Mouse (Mus musculus) CH12.LX (cell line): Measurements from ENCODE around the gene Bcl2l12. TPM values are rescaled to one million over a fixed set of nuclear protein-coding genes. Genes with fewer than 3 reads are reported as not detected.
A peak's percentile ranks its signal among the peaks of the same experiment; 100 is the strongest.

Experiments
- DNase-seq: peaks from one replicate; pipeline ENCODE4 v3.0.0-alpha.2; 2013; ENCODE audit errors: extremely low read depth
- H3K27ac ChIP-seq: 2 replicates; pipeline ENCODE4 v1.5.1; 2012; ENCODE audit warnings: low read depth, mild to moderate bottlenecking, control low read depth, moderate library complexity; ENCODE audit not compliant: insufficient read depth
- H3K27me3 ChIP-seq: replicated peaks from 2 replicates; pipeline ENCODE3; 2012; ENCODE audit warnings: inconsistent platforms
- H3K36me3 ChIP-seq, 2 experiments: replicated peaks in 1 of 2; 2 replicates each; pipeline versions ENCODE3 to v1.6.1; 2012; ENCODE audit warnings: inconsistent platforms in 1 of 2, low read length in 1 of 2, mild to moderate bottlenecking in 1 of 2, mixed read lengths in 1 of 2, moderate library complexity in 1 of 2; ENCODE audit not compliant: control insufficient read depth in 1 of 2, insufficient read depth in 1 of 2
- H3K4me1 ChIP-seq, 2 experiments: 2 replicates each; pipeline ENCODE4 v1.6.1; 2012; ENCODE audit warnings: inconsistent platforms in 1 of 2, moderate library complexity in 1 of 2; ENCODE audit not compliant: insufficient read depth in 2 of 2, control insufficient read depth in 1 of 2
- H3K4me2 ChIP-seq: 2 replicates; pipeline ENCODE4 v1.6.1; 2012; ENCODE audit warnings: low read depth, mild to moderate bottlenecking, control low read depth; ENCODE audit not compliant: poor library complexity, insufficient read depth, severe bottlenecking
- H3K4me3 ChIP-seq, 3 experiments: fragments of 150-350 bp in 1 of 3; sonication (generic) in 1 of 3; replicated peaks in 1 of 3; 2 replicates each; pipeline versions ENCODE3 to v1.5.1; 2011 to 2012; ENCODE audit warnings: low read depth in 2 of 3, low read length in 2 of 3, mild to moderate bottlenecking in 2 of 3, moderate library complexity in 2 of 3, control low read depth in 1 of 3, improper control_type of control experiment in 1 of 3, inconsistent platforms in 1 of 3, mixed read lengths in 1 of 3; ENCODE audit not compliant: poor library complexity in 1 of 3
- H3K79me2 ChIP-seq: replicated peaks from 2 replicates; pipeline ENCODE4 v1.6.1; 2012; ENCODE audit warnings: mild to moderate bottlenecking, moderate library complexity; ENCODE audit not compliant: control insufficient read depth, poor library complexity, insufficient read depth, severe bottlenecking; ENCODE audit errors: extremely low read depth
- H3K9ac ChIP-seq: 2 replicates; pipeline ENCODE4 v1.6.1; 2012; ENCODE audit warnings: low read depth, mild to moderate bottlenecking, control low read depth, moderate library complexity; ENCODE audit not compliant: insufficient read depth
- H3K9me3 ChIP-seq: replicated peaks from 2 replicates; pipeline ENCODE3; 2012; ENCODE audit warnings: low read length, inconsistent platforms, mixed read lengths
- BHLHE40 ChIP-seq: IDR thresholded peaks from 2 replicates; pipeline ENCODE4 v1.6.1; 2011; ENCODE audit warnings: mild to moderate bottlenecking, low read depth, low read length, improper control_type of control experiment
- CHD1 ChIP-seq: IDR thresholded peaks from 2 replicates; pipeline ENCODE4 v1.6.1; 2012; ENCODE audit warnings: low read depth, low read length, improper control_type of control experiment, inconsistent platforms
- CHD2 ChIP-seq: IDR thresholded peaks from 2 replicates; pipeline ENCODE4 v1.6.1; 2011; ENCODE audit warnings: low read length, improper control_type of control experiment
- CTCF ChIP-seq, 2 experiments: IDR thresholded peaks in 1 of 2; conservative IDR thresholded peaks in 1 of 2; 2 replicates each; pipeline ENCODE4 v1.5.1; 2011 to 2012; ENCODE audit warnings: low read depth in 2 of 2, low read length in 2 of 2, improper control_type of control experiment in 1 of 2, inconsistent platforms in 1 of 2, mild to moderate bottlenecking in 1 of 2, moderate library complexity in 1 of 2
- E2F4 ChIP-seq: IDR thresholded peaks from 2 replicates; pipeline ENCODE4 v1.6.1; 2011; ENCODE audit warnings: low read depth, low read length, improper control_type of control experiment; ENCODE audit not compliant: insufficient replicate concordance
- ELF1 ChIP-seq: IDR thresholded peaks from 2 replicates; pipeline ENCODE4 v1.6.1; 2014; ENCODE audit warnings: low read depth, mild to moderate bottlenecking, inconsistent platforms, low read length, improper control_type of control experiment
- GABPA ChIP-seq: IDR thresholded peaks from 2 replicates; pipeline ENCODE4 v1.6.1; 2012; ENCODE audit warnings: low read depth, low read length, improper control_type of control experiment, inconsistent platforms; ENCODE audit not compliant: insufficient replicate concordance
- MAFK ChIP-seq: IDR thresholded peaks from 2 replicates; pipeline ENCODE4 v1.6.1; 2011; ENCODE audit warnings: low read length, improper control_type of control experiment; ENCODE audit not compliant: insufficient replicate concordance
- MAX ChIP-seq: IDR thresholded peaks from 2 replicates; pipeline ENCODE4 v1.6.1; 2011; ENCODE audit warnings: low read length, improper control_type of control experiment
- MAZ ChIP-seq: IDR thresholded peaks from 2 replicates; pipeline ENCODE4 v1.6.1; 2012; ENCODE audit warnings: low read depth, mild to moderate bottlenecking, inconsistent platforms, low read length, improper control_type of control experiment, moderate library complexity
- MYC ChIP-seq: IDR thresholded peaks from 2 replicates; pipeline ENCODE4 v1.6.1; 2011; ENCODE audit warnings: low read depth, mild to moderate bottlenecking, improper control_type of control experiment, low read length
- PAX5 ChIP-seq: IDR thresholded peaks from 2 replicates; pipeline ENCODE4 v1.6.1; 2012; ENCODE audit warnings: low read length, inconsistent platforms, mixed read lengths
- POLR2AphosphoS2 ChIP-seq: IDR thresholded peaks from 2 replicates; pipeline ENCODE4 v1.6.1; 2011; ENCODE audit warnings: low read depth, low read length, improper control_type of control experiment
- RAD21 ChIP-seq: IDR thresholded peaks from 2 replicates; pipeline ENCODE4 v1.6.1; 2011; ENCODE audit warnings: low read depth, mild to moderate bottlenecking, low read length, improper control_type of control experiment, moderate library complexity
- RCOR1 ChIP-seq: conservative IDR thresholded peaks from 2 replicates; pipeline ENCODE4 v1.6.1; 2012; ENCODE audit warnings: low read depth, mild to moderate bottlenecking, inconsistent platforms, low read length, improper control_type of control experiment
- SIN3A ChIP-seq: IDR thresholded peaks from 2 replicates; pipeline ENCODE4 v1.6.1; 2012; ENCODE audit warnings: low read length, improper control_type of control experiment, inconsistent platforms
- SMC3 ChIP-seq: IDR thresholded peaks from 2 replicates; pipeline ENCODE4 v1.6.1; 2011; ENCODE audit warnings: low read depth, low read length, improper control_type of control experiment
- TCF12 ChIP-seq: IDR thresholded peaks from 2 replicates; pipeline ENCODE4 v1.6.1; 2014; ENCODE audit warnings: low read depth, mild to moderate bottlenecking, inconsistent platforms, low read length, improper control_type of control experiment
- UBTF ChIP-seq: IDR thresholded peaks from 2 replicates; pipeline ENCODE4 v1.6.1; 2012; ENCODE audit warnings: low read depth, mild to moderate bottlenecking, inconsistent platforms, low read length, improper control_type of control experiment, moderate library complexity
- USF1 ChIP-seq: IDR thresholded peaks from 2 replicates; pipeline ENCODE4 v1.6.1; 2014; ENCODE audit warnings: low read depth, mild to moderate bottlenecking, inconsistent platforms, low read length, improper control_type of control experiment
- USF2 ChIP-seq: conservative IDR thresholded peaks from 2 replicates; pipeline ENCODE4 v1.6.1; 2011; ENCODE audit warnings: low read depth, low read length, improper control_type of control experiment
- dilution Hi-C: fragments of 300-500 bp; cut with MboI; formaldehyde crosslinking; loops from 2 replicates; pipeline ENCODE4 v1.14.3; 2020; ENCODE audit warnings: low sequenced_read_pairs; ENCODE audit not compliant: extremely low pct_unique_long_range_greater_than_20kb, extremely low pct_ligation_motif_present
- in situ Hi-C: fragments of 300-500 bp; cut with MboI; formaldehyde crosslinking; loops from 3 replicates; pipeline ENCODE4 v1.14.3; 2019; ENCODE audit warnings: low sequenced_read_pairs, low pct_ligation_motif_present, low pct_unique_long_range_greater_than_20kb, mixed read lengths
- polyA plus RNA-seq: library from polyadenylated mRNA; unstranded; fragments of >175 nt; gene quantifications from 2 replicates; pipeline ENCODE4 v1.2.1, GENCODE M21; 2012; ENCODE audit warnings: low read depth; ENCODE audit not compliant: insufficient read length
- total RNA-seq, 2 experiments: library from RNA; depleted of rRNA; stranded (reverse); fragments of 300-350 nt in 1 of 2; fragments of >200 nt in 1 of 2; gene quantifications; 2 replicates each; pipeline ENCODE4 v1.2.3; 2012 to 2014

The Bcl2l12 gene
- total and polyA plus RNA-seq, 3 experiments, result 9.2 to 12.6 (median 11.8) TPM

GRCm38 (mm10) chr7:44959281-44959680 is 39.2 kb downstream of the Bcl2l12 start:
- Histone ChIP-seq H3K4me2 (no peak overlapping the region), H3K27me3 (peaks cover 1% of the 10 kb centered on the region), H3K79me2 (no peaks in the 10 kb centered on the region), H3K27ac (no peak overlapping the region), H3K36me3 (peaks cover 0 to 63% of the 10 kb centered on the region in 2 experiments), H3K4me1 (peaks cover 11 to 26% of the 10 kb centered on the region in 2 experiments), H3K9ac (no peak overlapping the region), H3K4me3 (no peak overlapping the region), H3K9me3 (no peaks in the 10 kb centered on the region)
- no peak for DNase-seq
- TF ChIP-seq UBTF (no peak), RCOR1 (no peak), CHD2 (no peak), USF2 (no peak), USF1 (no peak), PAX5 (no peak), CHD1 (no peak)
- in situ Hi-C loops (loop anchor here (10.0 kb wide), 2 partner anchors 104 to 214 kb away; partner anchors contain the start of genes Pnkp and Vrk3), dilution Hi-C loops (no loop called here)

- dilution Hi-C loops, result no loop called here
- no peak overlapping the region for H3K9ac ChIP-seq
- H3K79me2 ChIP-seq, result no peaks in the 10 kb centered on the region
- no peaks in the 10 kb centered on the region for H3K9me3 ChIP-seq
- in situ Hi-C loops, result loop anchor here (10.0 kb wide), 2 partner anchors 103 to 213 kb away; partner anchors contain the start of genes Pnkp and Vrk3
- no peak overlapping the region for H3K27ac ChIP-seq
- peak; percentile 49 for DNase-seq
- peaks cover 11 to 26% of the 10 kb centered on the region in 2 experiments for H3K4me1 ChIP-seq
- peaks cover 3% of the 10 kb centered on the region for H3K27me3 ChIP-seq
- TF ChIP-seq RAD21, result peak; percentile 80
- TF ChIP-seq RCOR1, result no peak
- peak; percentile 87 for TF ChIP-seq MYC
- TF ChIP-seq SMC3, result peak; percentile 74
- peak; percentile 54 to 89 for TF ChIP-seq CTCF (conservative IDR thresholded peaks at IDR 0.05 in 1 of 2, IDR thresholded peaks at IDR 0.05 in 1 of 2; ENCODE audit: low read depth in 2 of 2, low read length in 2 of 2)
- peak; percentile 96 for TF ChIP-seq MAX
- H3K4me2 ChIP-seq, result no peak overlapping the region
- H3K4me3 ChIP-seq, result no peak overlapping the region
- H3K36me3 ChIP-seq, result peaks cover 0 to 56% of the 10 kb centered on the region in 2 experiments
Measured at GRCm38 (mm10) chr7:44958208-44958607, 40.3 kb downstream of the Bcl2l12 start.

- peaks cover 0 to 47% of the 10 kb centered on the region in 2 experiments for H3K36me3 ChIP-seq
- H3K4me1 ChIP-seq, result peaks cover 9 to 26% of the 10 kb centered on the region in 2 experiments
- no peak overlapping the region for H3K4me2 ChIP-seq
- in situ Hi-C loops, result loop anchor here (10.0 kb wide), 2 partner anchors 103 to 213 kb away; partner anchors contain the start of genes Pnkp and Vrk3
- peaks cover 5% of the 10 kb centered on the region for H3K27me3 ChIP-seq
- no peak overlapping the region for H3K9ac ChIP-seq
- dilution Hi-C loops, result no loop called here
- H3K79me2 ChIP-seq, result no peaks in the 10 kb centered on the region
- TF ChIP-seq RAD21 (no peak), UBTF (no peak), SIN3A (no peak), TCF12 (no peak), MAFK (no peak), ELF1 (no peak), CHD2 (no peak), SMC3 (no peak), MAZ (no peak), BHLHE40 (no peak), USF2 (no peak), GABPA (no peak), POLR2AphosphoS2 (no peak), E2F4 (no peak)
- TF ChIP-seq, all 38 proteins: peak for 0
- Histone ChIP-seq H3K27ac (no peak overlapping the region), H3K9me3 (no peaks in the 10 kb centered on the region), H3K4me3 (no peak overlapping the region)
- DNase-seq, result no peak
Measured at GRCm38 (mm10) chr7:44957183-44957835, 41.2 kb downstream of the Bcl2l12 start.
